Mouse (Mus musculus) Patski (cell line): ENCODE measurements at regions not wholly inside any gene's neighbourhood (a gene's known extent, or its start where the extent isn't known, plus 50 kb on each side); places are given as distances from the start of the nearest gene placed in this dataset.

ENCODE experiments used
- ATAC-seq: fragments of 100-300 bp; one replicate; pipeline ENCODE4 v1.8.0; 2021
- CTCF ChIA-PET: fragments of 350-600 bp; sonication (Branson Sonifier 250); formaldehyde crosslinking; loops from one replicate; lab custom pipeline; 2022; ENCODE audit warnings: inconsistent platforms; lab: Charles Lee
- POLR2A ChIA-PET: fragments of 350-600 bp; sonication (Branson Sonifier 250); formaldehyde crosslinking; loops from one replicate; lab custom pipeline; 2022; ENCODE audit warnings: antibody characterized with exemption, inconsistent platforms; lab: Charles Lee
- DNase-seq: peaks from one replicate; pipeline ENCODE4 v3.0.0-alpha.2; 2011; ENCODE audit warnings: low read depth, low spot score
- H3K27me3 ChIP-seq: fragments of 371-371 bp; one replicate; pipeline ENCODE4 v1.5.1; 2021
- CTCF ChIP-seq: fragments of 100-300 bp; IDR thresholded peaks from one replicate; pipeline ENCODE4 v1.5.1; 2021
- in situ Hi-C: fragments of 300-500 bp; cut with MboI; formaldehyde crosslinking; loops from 3 replicates; pipeline ENCODE4 v1.11.1; 2018; ENCODE audit warnings: low pct_unique_long_range_greater_than_20kb, mixed read lengths

DNA sequence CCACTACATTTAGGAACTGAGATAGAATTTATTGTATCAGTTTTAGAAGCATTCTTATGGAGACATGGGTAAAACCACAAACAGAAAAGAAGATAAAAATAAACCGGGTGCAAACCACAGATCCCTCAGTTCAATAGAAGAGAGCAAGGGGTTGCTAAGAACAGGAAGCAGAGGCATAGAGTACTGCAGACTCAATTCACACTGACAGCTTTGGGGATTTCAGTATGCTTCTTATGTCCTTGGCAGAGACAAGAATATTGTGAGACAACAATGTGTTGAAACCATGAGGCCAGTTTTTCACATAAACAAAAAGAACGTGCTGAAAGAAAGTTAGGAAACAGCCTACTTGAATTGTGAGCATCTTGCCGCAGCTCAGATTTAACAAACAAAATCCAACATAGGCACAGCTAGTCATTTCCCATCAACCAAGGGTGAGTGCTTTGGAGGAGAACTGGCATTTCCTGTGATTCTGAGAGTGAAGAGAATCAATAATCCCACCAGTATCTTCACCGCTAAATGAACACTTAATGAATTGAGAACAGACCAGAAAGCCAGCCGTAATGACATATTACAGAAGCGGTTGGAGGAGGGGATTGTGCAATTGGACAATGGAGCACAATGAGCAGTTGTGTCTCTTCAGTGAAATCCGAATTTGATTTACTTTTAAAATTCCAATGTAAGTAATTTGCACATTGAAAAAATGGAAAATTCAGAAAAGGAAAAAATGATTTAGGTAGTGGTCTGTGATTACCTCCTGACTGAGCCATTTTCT lies 170.2 kb upstream of the Chl1 start:
- ATAC-seq = no peak

DNA sequence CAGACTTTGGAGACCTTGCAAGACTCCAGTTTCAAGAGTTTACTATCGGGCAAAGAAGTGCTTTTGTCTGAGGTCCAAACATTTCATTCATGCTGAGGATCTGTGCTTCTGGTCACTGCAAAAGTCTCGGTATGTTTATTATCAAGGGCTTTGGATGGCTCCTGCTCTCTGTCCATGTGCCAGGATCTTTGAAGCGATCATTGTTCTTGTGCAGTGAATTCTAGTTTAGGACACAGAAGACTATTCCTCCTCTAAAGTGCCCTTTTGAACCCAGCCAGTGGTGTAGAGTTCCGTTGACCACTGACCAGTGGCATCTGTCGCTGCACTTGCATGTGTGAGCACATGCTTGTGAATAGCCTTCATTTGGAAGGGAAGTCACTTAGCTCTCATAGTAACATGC lies 166.9 kb upstream of the Chl1 start:
- DNase-seq (no peak), ATAC-seq (no peak)
- no peaks in the 10 kb centered on the region for H3K27me3 ChIP-seq
- ChIA-PET POLR2A (no interaction called here), CTCF (no interaction called here)
- in situ Hi-C loops = no loop called here
- TF ChIP-seq CTCF = no peak

More for the DNA sequence above, 170.2 kb upstream of the Chl1 start:
- no peaks in the 10 kb centered on the region for H3K27me3 ChIP-seq
- DNase-seq = no peak
- ChIA-PET CTCF (no interaction called here), POLR2A (no interaction called here)
- no peak for TF ChIP-seq CTCF
- in situ Hi-C loops = no loop called here

DNA sequence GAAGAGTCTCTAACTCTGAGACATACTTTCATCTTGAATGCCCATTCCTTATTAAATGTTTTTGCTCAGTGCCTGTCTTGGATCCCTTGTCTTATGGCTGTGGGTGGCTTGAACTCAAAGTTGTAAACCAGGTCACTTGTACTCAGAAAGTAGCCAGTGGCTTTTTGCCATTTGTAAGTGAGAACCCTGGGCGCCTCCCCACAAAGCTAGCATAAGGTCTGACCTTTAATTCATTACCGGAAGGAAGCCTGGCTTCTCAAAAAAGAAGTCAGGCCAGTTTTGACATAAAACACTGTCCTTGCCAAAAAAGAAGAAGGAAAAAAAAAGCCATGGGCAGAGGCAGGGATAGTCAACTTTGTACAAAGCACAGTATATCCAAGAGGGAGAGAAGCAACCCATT lies 166.0 kb upstream of the Chl1 start:
- CTCF ChIA-PET = no interaction called here
- no peak for ATAC-seq
- DNase-seq = no peak
- POLR2A ChIA-PET = no interaction called here
- H3K27me3 ChIP-seq = no peaks in the 10 kb centered on the region
- TF ChIP-seq CTCF = no peak
- in situ Hi-C loops = no loop called here

DNA sequence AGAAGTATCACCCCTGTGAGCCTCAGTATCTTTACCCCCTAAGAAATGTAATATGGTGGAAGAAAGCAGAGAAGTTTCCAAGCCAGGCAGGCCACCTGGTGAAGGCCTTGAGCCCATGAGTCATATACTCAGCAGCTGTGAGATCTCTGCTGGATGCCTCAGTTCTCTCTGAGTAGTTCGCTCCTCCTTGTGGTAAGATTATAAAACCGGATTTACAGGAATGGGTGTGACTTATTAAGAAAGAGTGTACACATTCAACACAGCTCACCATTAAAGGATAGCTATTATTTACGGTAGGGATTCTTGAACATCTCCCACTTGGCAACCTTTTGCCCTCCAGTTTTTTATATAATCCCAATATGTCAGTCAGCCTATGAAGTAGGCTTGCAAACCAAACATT lies 165.2 kb upstream of the Chl1 start:
- ATAC-seq (no peak), DNase-seq (no peak)
- in situ Hi-C loops = no loop called here
- ChIA-PET POLR2A (no interaction called here), CTCF (no interaction called here)
- TF ChIP-seq CTCF = no peak
- H3K27me3 ChIP-seq = no peaks in the 10 kb centered on the region

DNA sequence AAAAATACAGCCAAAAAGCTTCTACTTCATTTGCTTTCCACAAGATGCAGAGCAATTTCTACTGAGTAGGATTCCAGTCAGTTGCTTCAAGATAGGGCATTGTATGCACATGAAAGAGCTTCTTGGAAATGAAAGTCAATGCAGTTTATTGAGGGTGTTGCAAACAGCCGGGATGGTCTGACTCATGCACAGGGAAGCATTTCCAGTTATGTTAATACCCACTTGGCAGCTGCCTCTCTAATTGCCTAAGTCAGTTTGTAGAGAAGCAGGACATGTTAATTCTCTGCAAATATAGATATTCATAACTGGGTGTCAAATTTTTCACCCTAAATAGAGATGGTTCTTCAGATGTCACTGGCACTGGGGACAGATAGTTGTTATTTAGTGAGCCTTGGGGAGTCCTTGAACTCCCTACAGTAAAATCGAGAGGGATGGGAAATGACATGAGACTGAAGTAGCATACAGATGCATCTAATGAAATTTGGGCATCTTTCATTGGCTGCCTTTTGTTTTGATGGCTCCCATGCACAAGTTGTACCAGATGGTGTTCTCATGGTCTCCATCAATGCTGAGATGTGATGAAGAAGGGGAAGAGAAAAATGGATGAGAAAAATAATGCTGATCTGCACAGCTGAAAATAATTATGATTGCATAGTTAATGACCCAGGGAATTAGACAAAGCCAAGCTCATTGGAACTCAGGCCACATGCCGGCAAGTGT lies 157.8 kb upstream of the Chl1 start:
- TF ChIP-seq CTCF = no peak
- ATAC-seq (peak; percentile 74), DNase-seq (no peak)
- no peaks in the 10 kb centered on the region for H3K27me3 ChIP-seq
- in situ Hi-C loops = no loop called here
- ChIA-PET CTCF (no interaction called here), POLR2A (no interaction called here)

DNA sequence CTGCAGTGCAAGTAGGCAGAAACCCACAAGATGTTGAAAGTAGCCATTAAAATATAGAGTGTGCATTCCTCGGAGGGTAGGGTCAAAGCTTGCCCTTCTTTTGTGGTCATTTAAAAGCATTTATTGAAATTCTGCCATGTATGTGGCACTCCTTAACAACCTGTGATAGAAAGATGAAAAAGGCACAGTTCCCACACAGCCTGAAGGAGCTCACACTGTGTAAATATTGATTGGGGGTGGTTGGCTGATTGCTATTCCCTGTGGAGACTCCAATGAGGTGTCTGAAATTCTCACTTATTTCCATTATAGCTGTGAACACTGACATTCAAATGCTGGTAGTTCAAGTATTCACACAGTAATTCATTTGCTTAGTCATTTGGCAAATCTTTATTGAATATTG lies 157.0 kb upstream of the Chl1 start:
- in situ Hi-C loops = no loop called here
- POLR2A ChIA-PET = no interaction called here
- ATAC-seq = no peak
- no peaks in the 10 kb centered on the region for H3K27me3 ChIP-seq
- no peak for DNase-seq
- no peak for TF ChIP-seq CTCF
- CTCF ChIA-PET = no interaction called here

DNA sequence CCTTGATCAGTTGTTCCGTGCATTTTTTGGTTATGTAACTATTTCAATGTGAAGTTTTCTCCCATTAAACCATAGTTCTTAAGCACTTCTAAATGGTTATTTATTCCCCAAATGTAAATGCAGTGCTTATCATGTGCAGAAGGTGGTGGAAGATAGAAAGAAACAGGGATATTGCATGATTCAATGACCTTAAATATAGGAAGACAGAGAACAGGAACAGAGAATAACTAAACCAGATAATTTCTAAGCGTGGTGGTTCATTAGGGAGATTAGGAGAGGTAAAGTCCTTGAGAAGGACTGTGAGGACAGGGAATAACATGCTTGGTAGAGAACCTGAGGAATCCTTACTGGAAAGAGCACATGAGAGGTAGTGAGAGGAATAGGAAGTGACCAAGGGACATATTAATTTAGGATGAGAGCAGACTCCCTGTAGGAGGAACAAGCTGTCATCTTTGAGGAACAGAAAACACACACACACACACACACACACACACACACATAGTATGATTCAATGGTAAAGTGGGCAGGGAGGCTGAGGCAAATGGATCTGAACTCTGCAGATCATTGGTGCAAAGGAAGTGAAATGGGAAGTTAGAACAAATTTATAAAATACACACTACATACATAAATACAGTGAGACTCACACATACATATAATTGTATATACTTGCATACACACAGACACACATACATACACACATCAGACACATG lies 143.4 kb upstream of the Chl1 start:
- DNase-seq (no peak), ATAC-seq (no peak)

DNA sequence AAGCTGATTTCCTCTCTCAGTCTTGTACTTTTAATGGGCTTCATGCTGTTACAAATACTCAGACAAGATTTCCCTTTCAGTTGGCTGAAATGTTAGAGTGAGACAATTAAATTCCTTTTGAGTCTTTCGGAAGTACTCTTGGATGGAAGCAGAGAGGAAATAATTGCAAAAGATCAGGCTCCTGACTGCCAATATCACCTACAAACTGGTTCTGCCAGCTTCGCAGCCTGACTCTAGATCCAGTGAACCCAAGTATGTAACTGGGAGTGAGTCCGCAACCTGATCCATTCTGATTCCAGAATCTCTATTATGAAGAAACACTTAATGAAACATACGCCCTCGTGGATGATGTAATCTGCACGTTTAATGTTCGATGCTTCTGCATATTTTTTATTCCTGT lies 135.4 kb upstream of the Chl1 start:
- POLR2A ChIA-PET = no interaction called here
- no peak for ATAC-seq
- CTCF ChIA-PET = no interaction called here
- no peak for TF ChIP-seq CTCF
- H3K27me3 ChIP-seq = no peaks in the 10 kb centered on the region
- in situ Hi-C loops = no loop called here
- no peak for DNase-seq

More for the DNA sequence above, 143.4 kb upstream of the Chl1 start:
- in situ Hi-C loops = no loop called here
- CTCF ChIA-PET = no interaction called here
- TF ChIP-seq CTCF = no peak
- POLR2A ChIA-PET = no interaction called here
- H3K27me3 ChIP-seq = no peaks in the 10 kb centered on the region

DNA sequence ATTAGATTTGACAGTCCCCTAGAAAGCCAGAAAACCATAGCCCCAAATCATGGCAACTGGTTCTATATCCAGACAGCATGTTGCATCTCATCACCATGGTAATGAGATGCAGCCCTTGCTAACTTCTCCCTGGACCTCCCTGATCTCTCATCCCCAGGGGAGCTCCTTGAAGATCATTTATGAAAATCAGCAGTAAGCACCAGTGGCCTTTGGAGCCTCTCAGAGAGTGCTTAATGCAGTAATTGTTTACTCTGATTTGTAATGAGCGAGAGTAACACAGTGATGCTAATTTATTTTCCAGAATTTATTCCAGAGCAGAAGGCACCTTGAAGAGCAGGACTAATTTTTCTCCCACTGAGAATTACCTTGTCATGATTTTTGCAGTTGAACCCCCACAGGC lies 133.1 kb upstream of the Chl1 start:
- CTCF ChIA-PET = no interaction called here
- H3K27me3 ChIP-seq = no peaks in the 10 kb centered on the region
- TF ChIP-seq CTCF = no peak
- in situ Hi-C loops = no loop called here
- POLR2A ChIA-PET = no interaction called here
- no peak for DNase-seq
- no peak for ATAC-seq

DNA sequence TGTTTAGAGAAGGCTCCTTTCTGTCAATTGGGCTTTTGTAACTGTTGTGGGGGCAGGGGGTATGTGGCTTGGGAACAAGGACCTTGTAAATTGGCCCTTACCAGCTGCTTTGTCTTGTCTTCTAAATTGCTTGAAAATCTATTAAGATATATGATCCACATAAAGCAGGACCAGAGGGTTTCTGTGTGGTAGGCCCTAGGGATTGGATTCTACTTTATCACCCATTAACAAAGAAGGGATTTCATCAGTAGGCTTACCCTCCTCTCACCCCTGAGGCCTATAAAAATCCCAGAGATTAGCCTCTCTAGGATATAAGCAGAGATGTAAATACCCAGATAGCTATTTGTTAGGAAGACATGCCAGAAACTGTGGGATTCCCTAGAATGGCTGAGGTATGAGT lies 132.3 kb upstream of the Chl1 start:
- POLR2A ChIA-PET = no interaction called here
- in situ Hi-C loops = no loop called here
- no peak for TF ChIP-seq CTCF
- H3K27me3 ChIP-seq = no peaks in the 10 kb centered on the region
- CTCF ChIA-PET = no interaction called here
- DNase-seq (no peak), ATAC-seq (no peak)

DNA sequence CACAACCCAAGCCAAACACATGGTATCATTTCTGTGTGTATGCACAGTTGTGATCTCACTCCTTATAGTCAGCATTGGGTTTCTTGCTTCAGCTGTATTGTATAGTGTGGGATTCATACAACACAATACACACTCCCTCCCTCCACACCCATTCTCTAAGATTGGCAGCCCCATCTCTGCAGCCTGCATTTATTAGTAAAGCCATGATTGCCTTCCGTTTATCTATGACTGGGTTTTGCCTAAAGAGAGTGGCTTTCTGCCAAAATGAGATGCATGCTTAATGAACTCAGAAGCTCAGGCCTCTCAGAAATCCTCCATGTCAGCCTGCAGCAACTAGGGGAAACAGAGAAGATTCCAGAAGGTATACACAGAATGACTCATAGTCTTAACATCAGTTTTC lies 129.4 kb upstream of the Chl1 start:
- H3K27me3 ChIP-seq = no peaks in the 10 kb centered on the region
- POLR2A ChIA-PET = interaction anchor here (0.7 kb wide), 1 partner anchor 257 kb away, joined by 5 read pairs; no protein-coding TSS in a partner anchor
- CTCF ChIA-PET = no interaction called here
- ATAC-seq (peak; percentile 31), DNase-seq (peak; percentile 27)
- in situ Hi-C loops = no loop called here
- TF ChIP-seq CTCF = no peak
